Mouse (Mus musculus): ENCODE measurements at regions not wholly inside any gene's neighbourhood (a gene's known extent, or its start where the extent isn't known, plus 50 kb on each side); places are given as distances from the start of the nearest gene placed in this dataset.
"Not testable (repeated sequence)": the region's sequence is repeated elsewhere in the genome, so short reads cannot be mapped to it uniquely, and the experiment has no call there.

DNA sequence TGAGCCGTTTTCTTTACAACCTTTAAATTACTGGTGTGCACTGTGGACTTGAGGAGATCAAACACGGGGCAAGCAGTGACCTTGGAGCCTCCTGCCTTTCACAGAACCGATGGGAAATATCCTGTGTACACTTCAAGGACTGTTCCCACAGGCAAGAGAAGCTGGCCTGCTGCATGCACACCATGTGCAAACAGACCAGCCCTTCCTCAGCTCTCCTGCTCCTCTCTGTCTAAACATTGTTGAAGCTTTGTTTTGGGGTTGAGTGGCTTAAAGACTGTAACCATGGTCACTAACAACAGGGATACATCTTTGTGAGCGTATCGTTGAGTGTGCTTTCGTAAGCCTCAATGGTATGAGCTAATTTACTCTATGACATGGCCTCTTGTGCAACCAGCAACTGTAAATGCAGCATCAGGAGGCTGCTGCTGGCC is 50.2 kb upstream of the Agps start:
- Histone ChIP-seq H3K4me3 (ENCODE audit: control insufficient read depth, low read depth, low read length) (no peak overlapping the region), H3K4me1 (ENCODE audit: control insufficient read depth, insufficient read depth, low read length) (peaks cover 7% of the 10 kb centered on the region), H3K27ac (ENCODE audit: control insufficient read depth, insufficient read depth, low read depth, low read length) (no peak overlapping the region), H3K36me3 (ENCODE audit: control insufficient read depth, insufficient read depth, low read length) (no peaks in the 10 kb centered on the region), H3K27me3 (ENCODE audit: control insufficient read depth, insufficient read depth, low read length) (no peaks in the 10 kb centered on the region)
- no peak for TF ChIP-seq POLR2A (IDR thresholded peaks at IDR 0.05; ENCODE audit: control insufficient read depth, low read depth, low read length)
- TF ChIP-seq CTCF (IDR thresholded peaks at IDR 0.05; ENCODE audit: control insufficient read depth, insufficient read depth, insufficient replicate concordance, low read depth, low read length): no peak

DNA sequence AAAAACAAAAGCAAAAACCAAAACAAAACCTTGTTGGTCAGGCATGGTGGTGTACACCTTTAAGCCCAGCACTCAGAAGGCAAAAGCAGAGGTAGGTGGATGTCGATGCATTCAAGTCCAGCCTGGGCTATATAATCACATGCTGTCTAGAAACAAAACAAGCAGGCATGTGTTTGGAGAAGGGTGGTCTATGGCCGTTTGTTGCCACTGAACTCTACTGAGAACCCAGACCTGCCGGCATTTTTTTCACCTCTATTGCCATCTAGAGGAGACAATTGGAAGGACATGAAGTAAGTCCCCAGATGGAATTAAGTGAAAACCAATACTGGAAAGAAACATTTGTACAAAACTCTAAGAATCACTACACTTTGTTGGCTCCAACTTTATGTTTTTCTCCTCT is 50.9 kb upstream of the Agps start:
- Histone ChIP-seq H3K4me3 (ENCODE audit: control insufficient read depth, low read depth, low read length) (no peak overlapping the region), H3K4me1 (ENCODE audit: control insufficient read depth, insufficient read depth, low read length) (peaks cover 10% of the 10 kb centered on the region), H3K27ac (ENCODE audit: control insufficient read depth, insufficient read depth, low read depth, low read length) (no peak overlapping the region), H3K27me3 (ENCODE audit: control insufficient read depth, insufficient read depth, low read length) (no peaks in the 10 kb centered on the region), H3K36me3 (ENCODE audit: control insufficient read depth, insufficient read depth, low read length) (no peaks in the 10 kb centered on the region)
- TF ChIP-seq POLR2A (IDR thresholded peaks at IDR 0.05; ENCODE audit: control insufficient read depth, low read depth, low read length) (no peak), CTCF (IDR thresholded peaks at IDR 0.05; ENCODE audit: control insufficient read depth, insufficient read depth, insufficient replicate concordance, low read depth, low read length) (no peak)

DNA sequence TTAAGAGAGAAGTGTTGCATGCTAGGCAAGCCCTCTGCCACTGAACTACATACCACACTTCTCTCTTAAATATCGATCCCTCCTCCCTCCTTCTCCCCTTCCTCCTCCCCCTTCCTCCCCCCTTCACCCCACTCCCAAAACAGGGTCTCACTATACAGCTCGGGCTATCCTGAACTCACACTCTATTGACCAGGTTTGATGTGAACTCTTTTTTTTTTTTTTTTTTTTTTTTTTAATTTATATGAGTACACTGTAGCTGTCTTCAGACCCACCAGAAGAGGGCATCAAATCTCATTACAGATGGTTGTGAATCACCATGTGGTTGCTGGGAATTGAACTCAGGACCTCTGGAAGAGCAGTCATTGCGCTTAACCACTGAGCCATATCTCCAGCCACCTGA is 53.3 kb upstream of the Agps start:
- not testable (repeated sequence) for H3K36me3 ChIP-seq (ENCODE audit: control insufficient read depth, insufficient read depth, low read length); H3K27ac ChIP-seq (ENCODE audit: control insufficient read depth, insufficient read depth, low read depth, low read length); H3K4me3 ChIP-seq (ENCODE audit: control insufficient read depth, low read depth, low read length); H3K27me3 ChIP-seq (ENCODE audit: control insufficient read depth, insufficient read depth, low read length)
- H3K4me1 ChIP-seq (ENCODE audit: control insufficient read depth, insufficient read depth, low read length): peaks cover 10% of the 10 kb centered on the region

DNA sequence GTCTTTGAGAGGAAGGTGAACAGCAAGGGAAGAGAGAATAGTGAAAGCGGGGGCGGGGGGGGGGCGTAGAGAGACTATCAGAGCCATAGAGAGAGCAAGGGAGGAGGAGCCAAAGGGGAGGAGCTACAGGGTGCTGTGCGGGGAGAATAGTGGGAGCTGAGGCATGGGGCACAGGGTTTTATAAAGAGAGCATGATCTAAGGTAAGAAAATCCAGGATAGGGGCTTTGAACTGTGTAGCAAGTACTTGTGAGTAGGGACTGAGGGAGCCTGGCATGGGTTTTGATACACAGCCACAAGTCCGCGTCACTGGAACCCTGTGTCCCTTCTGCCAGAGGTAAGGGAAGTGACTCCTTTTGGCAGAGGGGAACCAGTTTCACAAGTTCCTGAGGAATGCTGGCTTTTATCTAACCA is 54.9 kb upstream of the Agps start:
- H3K27ac ChIP-seq (ENCODE audit: control insufficient read depth, insufficient read depth, low read depth, low read length): no peak overlapping the region

DNA sequence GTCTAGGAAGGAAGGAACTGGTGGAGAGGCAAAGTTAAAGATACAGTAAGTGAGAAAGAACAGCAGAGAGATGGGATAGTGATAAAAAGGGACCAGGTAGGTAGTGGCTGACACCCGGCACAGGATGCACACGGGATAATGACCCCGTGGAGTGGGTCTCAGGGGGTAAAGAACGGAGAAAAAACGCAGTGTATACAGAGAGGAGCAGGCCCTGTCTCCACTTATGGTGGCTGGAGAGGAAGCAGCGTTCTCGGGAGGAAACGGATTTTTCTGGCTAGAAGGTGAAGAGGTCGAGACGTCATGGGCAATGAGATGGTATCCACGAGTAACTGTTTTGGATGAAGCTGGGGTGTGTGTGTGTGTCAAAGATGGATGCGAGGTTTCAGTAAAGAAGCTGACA is 55.4 kb upstream of the Agps start:
- Histone ChIP-seq H3K4me1 (ENCODE audit: control insufficient read depth, insufficient read depth, low read length) (peaks cover 14% of the 10 kb centered on the region), H3K27me3 (ENCODE audit: control insufficient read depth, insufficient read depth, low read length) (no peaks in the 10 kb centered on the region), H3K27ac (ENCODE audit: control insufficient read depth, insufficient read depth, low read depth, low read length) (no peak overlapping the region)

More for the DNA sequence above, 54.9 kb upstream of the Agps start:
- Histone ChIP-seq H3K4me1 (ENCODE audit: control insufficient read depth, insufficient read depth, low read length) (peaks cover 14% of the 10 kb centered on the region), H3K27me3 (ENCODE audit: control insufficient read depth, insufficient read depth, low read length) (no peaks in the 10 kb centered on the region), H3K36me3 (ENCODE audit: control insufficient read depth, insufficient read depth, low read length) (no peaks in the 10 kb centered on the region), H3K4me3 (ENCODE audit: control insufficient read depth, low read depth, low read length) (no peak overlapping the region; the same call in 1 of the 2 replicates)
- TF ChIP-seq POLR2A (IDR thresholded peaks at IDR 0.05; ENCODE audit: control insufficient read depth, low read depth, low read length) (no peak), CTCF (IDR thresholded peaks at IDR 0.05; ENCODE audit: control insufficient read depth, insufficient read depth, insufficient replicate concordance, low read depth, low read length) (no peak)

DNA sequence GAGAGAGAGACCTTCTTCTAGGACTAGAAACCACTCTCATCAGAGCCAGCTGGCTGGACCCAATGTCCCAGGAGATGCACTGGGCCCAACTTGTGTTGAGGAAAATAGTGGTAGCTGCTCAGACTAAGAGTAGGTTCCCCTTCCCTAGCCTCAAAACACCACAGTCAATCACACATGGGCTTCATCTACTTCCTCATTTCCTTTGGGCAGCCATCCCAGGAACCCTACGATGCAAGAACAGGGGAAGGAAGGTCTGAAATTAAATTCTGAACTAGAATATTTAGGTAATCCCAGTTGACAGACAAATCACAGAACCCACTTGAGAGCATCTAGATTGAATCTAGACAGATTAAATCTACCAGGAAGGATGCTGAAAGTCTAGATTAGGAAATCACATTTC is 56.8 kb upstream of the Agps start:
- Histone ChIP-seq H3K4me3 (ENCODE audit: control insufficient read depth, low read depth, low read length) (no peak overlapping the region), H3K27me3 (ENCODE audit: control insufficient read depth, insufficient read depth, low read length) (no peaks in the 10 kb centered on the region), H3K27ac (ENCODE audit: control insufficient read depth, insufficient read depth, low read depth, low read length) (no peak overlapping the region), H3K36me3 (ENCODE audit: control insufficient read depth, insufficient read depth, low read length) (no peaks in the 10 kb centered on the region), H3K4me1 (ENCODE audit: control insufficient read depth, insufficient read depth, low read length) (peaks cover 14% of the 10 kb centered on the region)
- TF ChIP-seq POLR2A (IDR thresholded peaks at IDR 0.05; ENCODE audit: control insufficient read depth, low read depth, low read length): no peak
- TF ChIP-seq CTCF (IDR thresholded peaks at IDR 0.05; ENCODE audit: control insufficient read depth, insufficient read depth, insufficient replicate concordance, low read depth, low read length): no peak

More for the DNA sequence above, 55.4 kb upstream of the Agps start:
- H3K36me3 ChIP-seq (ENCODE audit: control insufficient read depth, insufficient read depth, low read length): no peaks in the 10 kb centered on the region
- no peak for TF ChIP-seq CTCF (IDR thresholded peaks at IDR 0.05; ENCODE audit: control insufficient read depth, insufficient read depth, insufficient replicate concordance, low read depth, low read length)
- TF ChIP-seq POLR2A (IDR thresholded peaks at IDR 0.05; ENCODE audit: control insufficient read depth, low read depth, low read length): no peak
- H3K4me3 ChIP-seq (ENCODE audit: control insufficient read depth, low read depth, low read length): peak overlapping the region; percentile 26

DNA sequence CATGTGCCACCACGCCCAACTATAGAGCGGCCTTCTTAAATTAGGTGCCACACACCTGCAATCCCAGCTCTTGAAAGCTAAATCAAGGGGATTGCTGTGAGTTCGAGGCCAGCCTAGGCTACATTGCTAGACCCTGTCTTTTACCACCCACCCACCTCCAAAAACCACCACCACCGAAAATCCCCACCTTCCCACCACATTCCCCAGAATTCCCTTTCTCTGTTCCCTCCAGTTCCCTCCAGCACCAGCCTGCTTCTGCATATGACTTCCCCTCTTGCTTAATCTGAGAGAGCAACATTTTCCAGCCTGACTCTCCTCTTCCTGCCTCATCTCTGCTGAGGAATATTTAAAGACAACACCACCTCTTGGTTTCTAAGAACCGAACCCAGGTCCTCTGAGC is 58.5 kb upstream of the Agps start:
- TF ChIP-seq POLR2A (IDR thresholded peaks at IDR 0.05; ENCODE audit: control insufficient read depth, low read depth, low read length) (no peak), CTCF (IDR thresholded peaks at IDR 0.05; ENCODE audit: control insufficient read depth, insufficient read depth, insufficient replicate concordance, low read depth, low read length) (no peak)
- no peaks in the 10 kb centered on the region for H3K27me3 ChIP-seq (ENCODE audit: control insufficient read depth, insufficient read depth, low read length)
- no peaks in the 10 kb centered on the region for H3K36me3 ChIP-seq (ENCODE audit: control insufficient read depth, insufficient read depth, low read length)
- H3K27ac ChIP-seq (ENCODE audit: control insufficient read depth, insufficient read depth, low read depth, low read length): no peak overlapping the region
- peaks cover 14% of the 10 kb centered on the region for H3K4me1 ChIP-seq (ENCODE audit: control insufficient read depth, insufficient read depth, low read length)
- no peak overlapping the region for H3K4me3 ChIP-seq (ENCODE audit: control insufficient read depth, low read depth, low read length)

DNA sequence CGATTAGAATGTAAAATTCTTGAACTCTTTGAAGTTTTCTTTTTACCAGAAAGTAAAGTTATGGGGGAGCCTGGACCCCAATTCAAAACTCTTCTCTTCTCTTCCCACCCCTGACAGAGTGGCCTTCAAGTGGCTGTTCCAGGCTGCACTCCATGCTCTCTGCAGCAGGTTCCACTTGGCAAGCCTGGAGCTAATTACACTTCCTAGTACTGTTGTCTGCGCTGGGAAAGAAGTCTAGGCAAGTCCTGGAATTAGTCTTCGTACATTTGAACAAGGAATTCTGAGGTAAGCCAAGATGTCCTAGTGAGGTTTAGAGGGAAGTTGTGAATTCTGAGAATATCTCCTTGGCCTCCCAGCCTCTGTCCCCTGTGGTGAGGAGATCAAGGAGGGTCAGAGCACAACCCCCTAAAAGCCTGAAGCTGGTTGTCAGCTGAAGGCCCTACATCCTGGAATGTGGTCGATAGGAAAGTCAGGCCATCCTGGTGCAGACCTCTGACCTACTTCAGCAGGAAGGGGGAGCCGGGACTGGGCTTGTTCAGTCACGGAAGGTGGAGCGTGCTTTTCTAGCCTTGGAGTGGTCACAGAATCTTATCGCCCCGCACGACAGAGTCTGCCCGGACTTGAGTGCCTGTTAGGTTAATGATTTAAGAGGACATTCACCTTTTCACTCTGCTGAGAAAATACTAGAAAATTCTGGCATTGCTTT is 59.6 kb upstream of the Agps start:
- H3K4me3 ChIP-seq (ENCODE audit: control insufficient read depth, low read depth, low read length): no peak overlapping the region
- H3K4me1 ChIP-seq (ENCODE audit: control insufficient read depth, insufficient read depth, low read length): peaks cover 12% of the 10 kb centered on the region
- no peak overlapping the region for H3K27ac ChIP-seq (ENCODE audit: control insufficient read depth, insufficient read depth, low read depth, low read length)
- TF ChIP-seq POLR2A (IDR thresholded peaks at IDR 0.05; ENCODE audit: control insufficient read depth, low read depth, low read length) (no peak), CTCF (IDR thresholded peaks at IDR 0.05; ENCODE audit: control insufficient read depth, insufficient read depth, insufficient replicate concordance, low read depth, low read length) (no peak)
- H3K36me3 ChIP-seq (ENCODE audit: control insufficient read depth, insufficient read depth, low read length): no peaks in the 10 kb centered on the region
- H3K27me3 ChIP-seq (ENCODE audit: control insufficient read depth, insufficient read depth, low read length): no peaks in the 10 kb centered on the region
